Mouse (Mus musculus): Measurements from ENCODE around the gene Clec11a. TPM values are rescaled to one million over a fixed set of nuclear protein-coding genes. Genes with fewer than 3 reads are reported as not detected.

Gene Clec11a
- polyA plus RNA-seq, 1 experiment: 9.4 TPM

GRCm38 (mm10) chr7:44343459-44344015 lies 36.8 kb upstream of the Clec11a start:
- WGBS: 21% methylated on average over 11 of the region's 11 CpGs
- no peak for DNase-seq
- Histone ChIP-seq H3K4me3 (replicated peaks; ENCODE audit: extremely low read depth, low read depth, low read length) (no peak overlapping the region), H3K4me1 (ENCODE audit: control insufficient read depth, insufficient read depth, low read length) (no peaks in the 10 kb centered on the region)
- TF ChIP-seq CTCF (IDR thresholded peaks at IDR 0.05; ENCODE audit: insufficient read depth, low read length) (no peak), POLR2A (IDR thresholded peaks at IDR 0.05; ENCODE audit: borderline replicate concordance, extremely low read depth, low read depth, low read length) (no peak)

GRCm38 (mm10) chr7:44341714-44342113 lies 35.0 kb upstream of the Clec11a start:
- Histone ChIP-seq H3K4me3 (replicated peaks; ENCODE audit: extremely low read depth, low read depth, low read length) (no peak overlapping the region), H3K4me1 (ENCODE audit: control insufficient read depth, insufficient read depth, low read length) (no peaks in the 10 kb centered on the region)
- no peak for DNase-seq
- WGBS: 55% methylated on average over 5 of the region's 5 CpGs
- no peak for TF ChIP-seq POLR2A (IDR thresholded peaks at IDR 0.05; ENCODE audit: borderline replicate concordance, extremely low read depth, low read depth, low read length)
- TF ChIP-seq CTCF (IDR thresholded peaks at IDR 0.05; ENCODE audit: insufficient read depth, low read length): no peak

GRCm38 (mm10) chr7:44341119-44341518 lies 34.4 kb upstream of the Clec11a start:
- 76% methylated on average over 10 of the region's 10 CpGs for whole genome bisulfite sequencing
- Histone ChIP-seq H3K4me3 (replicated peaks; ENCODE audit: extremely low read depth, low read depth, low read length) (no peak overlapping the region), H3K4me1 (ENCODE audit: control insufficient read depth, insufficient read depth, low read length) (no peaks in the 10 kb centered on the region)
- DNase-seq: no peak
- TF ChIP-seq POLR2A (IDR thresholded peaks at IDR 0.05; ENCODE audit: borderline replicate concordance, extremely low read depth, low read depth, low read length) (no peak), CTCF (IDR thresholded peaks at IDR 0.05; ENCODE audit: insufficient read depth, low read length) (no peak)

GRCm38 (mm10) chr7:44340226-44340625 lies 33.5 kb upstream of the Clec11a start:
- Histone ChIP-seq H3K4me1 (ENCODE audit: control insufficient read depth, insufficient read depth, low read length) (no peaks in the 10 kb centered on the region), H3K4me3 (replicated peaks; ENCODE audit: extremely low read depth, low read depth, low read length) (no peak overlapping the region)
- WGBS: 55% methylated on average over 6 of the region's 6 CpGs
- TF ChIP-seq POLR2A (IDR thresholded peaks at IDR 0.05; ENCODE audit: borderline replicate concordance, extremely low read depth, low read depth, low read length) (no peak), CTCF (IDR thresholded peaks at IDR 0.05; ENCODE audit: insufficient read depth, low read length) (no peak)
- no peak for DNase-seq

GRCm38 (mm10) chr7:44337121-44337849 lies 30.6 kb upstream of the Clec11a start:
- 8% methylated on average over 32 of the region's 32 CpGs for WGBS
- no peak for DNase-seq
- Histone ChIP-seq H3K4me3 (replicated peaks; ENCODE audit: extremely low read depth, low read depth, low read length) (no peak overlapping the region), H3K4me1 (ENCODE audit: control insufficient read depth, insufficient read depth, low read length) (no peaks in the 10 kb centered on the region)
- TF ChIP-seq CTCF (IDR thresholded peaks at IDR 0.05; ENCODE audit: insufficient read depth, low read length) (no peak), POLR2A (IDR thresholded peaks at IDR 0.05; ENCODE audit: borderline replicate concordance, extremely low read depth, low read depth, low read length) (no peak)

GRCm38 (mm10) chr7:44336046-44337021 lies 29.6 kb upstream of the Clec11a start:
- H3K4me1 ChIP-seq (ENCODE audit: control insufficient read depth, insufficient read depth, low read length): no peaks in the 10 kb centered on the region
- no peak for DNase-seq
- no peak overlapping the region for H3K4me3 ChIP-seq (replicated peaks; ENCODE audit: extremely low read depth, low read depth, low read length)
- no peak for TF ChIP-seq POLR2A (IDR thresholded peaks at IDR 0.05; ENCODE audit: borderline replicate concordance, extremely low read depth, low read depth, low read length)
- no peak for TF ChIP-seq CTCF (IDR thresholded peaks at IDR 0.05; ENCODE audit: insufficient read depth, low read length)
- WGBS: 2% methylated on average over 54 of the region's 54 CpGs

- TF ChIP-seq CTCF (IDR thresholded peaks at IDR 0.05; ENCODE audit: insufficient read depth, low read length): no peak
- TF ChIP-seq POLR2A (IDR thresholded peaks at IDR 0.05; ENCODE audit: borderline replicate concordance, extremely low read depth, low read depth, low read length): no peak
- DNase-seq: no peak
- Histone ChIP-seq H3K4me3 (replicated peaks; ENCODE audit: extremely low read depth, low read depth, low read length) (no peak overlapping the region), H3K4me1 (ENCODE audit: control insufficient read depth, insufficient read depth, low read length) (no peaks in the 10 kb centered on the region)
- WGBS: 7% methylated on average over 19 of the region's 40 CpGs
Observed at GRCm38 (mm10) chr7:44335031-44335878, 28.6 kb upstream of the Clec11a start.

- no peak for DNase-seq
- TF ChIP-seq POLR2A (IDR thresholded peaks at IDR 0.05; ENCODE audit: borderline replicate concordance, extremely low read depth, low read depth, low read length): no peak
- TF ChIP-seq CTCF (IDR thresholded peaks at IDR 0.05; ENCODE audit: insufficient read depth, low read length): no peak
- WGBS: 60% methylated on average over 14 of the region's 14 CpGs
Observed at GRCm38 (mm10) chr7:44334139-44334538, 27.4 kb upstream of the Clec11a start.

More at GRCm38 (mm10) chr7:44334139-44334538, 27.4 kb upstream of the Clec11a start:
- Histone ChIP-seq H3K4me3 (replicated peaks; ENCODE audit: extremely low read depth, low read depth, low read length) (no peak overlapping the region), H3K4me1 (ENCODE audit: control insufficient read depth, insufficient read depth, low read length) (no peaks in the 10 kb centered on the region)

All from lung, adult 2 months (tissue).